Mouse (Mus musculus): ENCODE results near the gene Ttll9.

- TF ChIP-seq POLR2A (IDR thresholded peaks at IDR 0.05; ENCODE audit: borderline replicate concordance, extremely low read depth, insufficient read depth, insufficient read length, poor library complexity, severe bottlenecking) (no peak), CTCF (IDR thresholded peaks at IDR 0.05; ENCODE audit: borderline replicate concordance, extremely low read depth, insufficient read depth, insufficient read length) (no peak)
These were observed 88.8 kb downstream of the Ttll9 start for GRCm38 (mm10) chr2:153051095-153051494.

All from brain, embryonic 14.5 days (tissue).